Mouse (Mus musculus): ENCODE measurements around the gene Tgfb3. TPM values are rescaled to one million over a fixed set of nuclear protein-coding genes. Genes with fewer than 3 reads are reported as not detected.

The Tgfb3 gene
- total and polyA plus RNA-seq, 3 experiments = 0.34 TPM; not detected in 2

- Histone ChIP-seq H3K4me3 (replicated peaks in 1 of 3; ENCODE audit: low read depth in 2 of 3, low read length in 2 of 3, poor library complexity in 1 of 3) (no peak overlapping the region), H3K27ac (ENCODE audit: insufficient read depth, low read depth) (no peak overlapping the region), H3K9me3 (replicated peaks; ENCODE audit: low read length) (no peaks in the 10 kb centered on the region), H3K36me3 (replicated peaks in 1 of 2; ENCODE audit: control insufficient read depth in 1 of 2, insufficient read depth in 1 of 2, low read length in 1 of 2) (no peaks in the 10 kb centered on the region), H3K4me1 (ENCODE audit: control insufficient read depth in 1 of 2, insufficient read depth in 2 of 2) (peaks cover 0 to 15% of the 10 kb centered on the region in 2 experiments; a peak in 2 of 4 replicates), H3K27me3 (replicated peaks) (no peaks in the 10 kb centered on the region), H3K4me2 (ENCODE audit: insufficient read depth, low read depth, poor library complexity, severe bottlenecking) (no peak overlapping the region), H3K9ac (ENCODE audit: insufficient read depth, low read depth) (no peak overlapping the region), H3K79me2 (replicated peaks; ENCODE audit: control insufficient read depth, extremely low read depth, insufficient read depth, poor library complexity, severe bottlenecking) (no peaks in the 10 kb centered on the region)
- DNase-seq (ENCODE audit: extremely low read depth) = no peak
- TF ChIP-seq EP300 (IDR thresholded peaks at IDR 0.05; ENCODE audit: low read length) = no peak
- TF ChIP-seq MYC (IDR thresholded peaks at IDR 0.05; ENCODE audit: low read depth, low read length) = no peak
- TF ChIP-seq ZNF384 (IDR thresholded peaks at IDR 0.05; ENCODE audit: low read depth, low read length) = no peak
- no peak for TF ChIP-seq MXI1 (IDR thresholded peaks at IDR 0.05; ENCODE audit: low read depth, low read length)
- no peak for TF ChIP-seq PAX5 (IDR thresholded peaks at IDR 0.05; ENCODE audit: low read length)
- TF ChIP-seq TBP (conservative IDR thresholded peaks at IDR 0.05; ENCODE audit: low read depth, low read length) = no peak
- no peak for TF ChIP-seq NRF1 (IDR thresholded peaks at IDR 0.05; ENCODE audit: low read depth, low read length)
- no peak for TF ChIP-seq ZKSCAN1 (IDR thresholded peaks at IDR 0.05; ENCODE audit: borderline replicate concordance, low read depth, low read length)
- no peak for TF ChIP-seq RAD21 (IDR thresholded peaks at IDR 0.05; ENCODE audit: low read depth, low read length)
- no peak for TF ChIP-seq JUN (IDR thresholded peaks at IDR 0.05; ENCODE audit: insufficient read depth, low read depth, low read length)
- TF ChIP-seq USF1 (IDR thresholded peaks at IDR 0.05; ENCODE audit: low read depth, low read length) = no peak
- TF ChIP-seq HCFC1 (IDR thresholded peaks at IDR 0.05; ENCODE audit: low read depth, low read length) = no peak
- no peak for TF ChIP-seq RCOR1 (conservative IDR thresholded peaks at IDR 0.05; ENCODE audit: low read depth, low read length)
- TF ChIP-seq CTCF (conservative IDR thresholded peaks at IDR 0.05 in 1 of 2, IDR thresholded peaks at IDR 0.05 in 1 of 2; ENCODE audit: low read depth in 2 of 2, low read length in 2 of 2) = no peak
- in situ Hi-C loops (cut with MboI; ENCODE audit: low pct_ligation_motif_present, low pct_unique_long_range_greater_than_20kb, low sequenced_read_pairs) = no loop called here
- dilution Hi-C loops (cut with MboI; ENCODE audit: extremely low pct_ligation_motif_present, extremely low pct_unique_long_range_greater_than_20kb, low sequenced_read_pairs) = no loop called here
These were observed 25.5 kb upstream of the Tgfb3 start for GRCm38 (mm10) chr12:86104297-86104696.

- Histone ChIP-seq H3K9ac (ENCODE audit: insufficient read depth, low read depth) (no peak overlapping the region), H3K9me3 (replicated peaks; ENCODE audit: low read length) (no peaks in the 10 kb centered on the region), H3K27ac (ENCODE audit: insufficient read depth, low read depth) (no peak overlapping the region), H3K4me1 (ENCODE audit: control insufficient read depth in 1 of 2, insufficient read depth in 2 of 2) (peaks cover 0 to 10% of the 10 kb centered on the region in 2 experiments; a peak in 1 of 4 replicates), H3K27me3 (replicated peaks) (no peaks in the 10 kb centered on the region), H3K4me3 (replicated peaks in 1 of 3; ENCODE audit: low read depth in 2 of 3, low read length in 2 of 3, poor library complexity in 1 of 3) (no peak overlapping the region), H3K79me2 (replicated peaks; ENCODE audit: control insufficient read depth, extremely low read depth, insufficient read depth, poor library complexity, severe bottlenecking) (no peaks in the 10 kb centered on the region), H3K4me2 (ENCODE audit: insufficient read depth, low read depth, poor library complexity, severe bottlenecking) (no peak overlapping the region), H3K36me3 (replicated peaks in 1 of 2; ENCODE audit: control insufficient read depth in 1 of 2, insufficient read depth in 1 of 2, low read length in 1 of 2) (no peaks in the 10 kb centered on the region)
- dilution Hi-C loops (cut with MboI; ENCODE audit: extremely low pct_ligation_motif_present, extremely low pct_unique_long_range_greater_than_20kb, low sequenced_read_pairs) (no loop called here), in situ Hi-C loops (cut with MboI; ENCODE audit: low pct_ligation_motif_present, low pct_unique_long_range_greater_than_20kb, low sequenced_read_pairs) (no loop called here)
- TF ChIP-seq NELFE (IDR thresholded peaks at IDR 0.05; ENCODE audit: low read depth, low read length) (no peak), HCFC1 (IDR thresholded peaks at IDR 0.05; ENCODE audit: low read depth, low read length) (no peak), PAX5 (IDR thresholded peaks at IDR 0.05; ENCODE audit: low read length) (no peak), ETS1 (conservative IDR thresholded peaks at IDR 0.05; ENCODE audit: low read depth, low read length) (no peak), ZMIZ1 (IDR thresholded peaks at IDR 0.05; ENCODE audit: low read depth, low read length) (no peak), JUND (conservative IDR thresholded peaks at IDR 0.05; ENCODE audit: low read depth, low read length) (no peak), MYC (IDR thresholded peaks at IDR 0.05; ENCODE audit: low read depth, low read length) (no peak), IRF4 (IDR thresholded peaks at IDR 0.05; ENCODE audit: low read depth, low read length) (no peak), CHD1 (IDR thresholded peaks at IDR 0.05; ENCODE audit: low read depth, low read length) (no peak), POLR2A (IDR thresholded peaks at IDR 0.05; ENCODE audit: low read depth, low read length) (no peak), MEF2A (IDR thresholded peaks at IDR 0.05; ENCODE audit: borderline replicate concordance, low read depth, low read length) (no peak), JUN (IDR thresholded peaks at IDR 0.05; ENCODE audit: insufficient read depth, low read depth, low read length) (no peak)
- DNase-seq (ENCODE audit: extremely low read depth) = no peak
These were observed 25.0 kb upstream of the Tgfb3 start for GRCm38 (mm10) chr12:86103852-86104251.

Measured in CH12.LX (cell line).